Mouse (Mus musculus) cerebellum, adult 11 months (tissue): ENCODE data around the gene Vps52.
"Not testable (repeated sequence)": the region's sequence is repeated elsewhere in the genome, so short reads cannot be mapped to it uniquely, and the experiment has no call there.

Experiments
- DNase-seq: peaks from one replicate; pipeline ENCODE4 v3.0.0; 2022

Vps52 gene

GRCm38 (mm10) chr17:33968927-33969326 lies 13.3 kb downstream of the Vps52 start:
- DNase-seq: no peak

- DNase-seq: no peak
Observed at GRCm38 (mm10) chr17:33969394-33969793, 13.8 kb downstream of the Vps52 start.

DNA sequence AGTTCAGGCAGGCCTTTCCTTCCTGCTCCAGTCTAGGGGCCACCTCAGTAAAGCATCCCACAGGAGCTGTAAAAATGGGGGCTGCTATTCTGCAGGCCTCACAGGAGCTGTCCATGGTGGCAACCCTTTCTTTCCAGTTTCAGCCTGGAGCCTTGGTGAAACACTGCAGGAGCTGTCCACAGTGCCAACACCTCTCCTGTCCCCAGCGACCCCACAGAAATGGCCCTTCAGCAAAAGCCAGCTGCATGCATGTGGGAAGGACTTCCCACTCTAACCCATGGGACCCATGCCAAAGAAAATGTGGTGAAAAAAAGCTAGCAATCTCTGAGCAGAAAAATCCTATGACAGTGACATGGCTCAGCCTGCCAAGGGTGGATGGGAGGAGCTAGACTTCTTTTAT lies 17.1 kb downstream of the Vps52 start:
- no peak for DNase-seq

DNA sequence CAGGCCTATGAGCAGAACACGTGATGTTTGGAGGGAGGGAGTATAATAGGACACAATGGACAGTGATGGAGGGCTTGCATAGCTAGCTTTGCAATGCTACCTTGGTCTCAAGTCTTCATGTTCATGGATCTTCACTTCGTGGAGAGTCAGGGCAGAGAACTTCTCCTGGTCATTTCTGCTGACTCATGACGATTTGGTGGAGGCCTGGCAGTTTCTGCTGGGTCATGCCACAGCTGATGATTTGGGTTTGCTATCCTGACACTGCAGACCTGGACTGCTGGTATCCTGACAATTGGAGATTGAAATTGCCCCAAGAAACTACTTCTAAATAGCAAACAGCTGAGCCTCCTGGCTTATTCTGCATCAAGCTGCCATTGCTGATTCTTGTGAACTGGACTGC lies 18.0 kb downstream of the Vps52 start:
- DNase-seq: no peak

- DNase-seq: no peak
Observed at GRCm38 (mm10) chr17:33977861-33978557, 22.4 kb downstream of the Vps52 start.

GRCm38 (mm10) chr17:33978631-33979031 lies 23.0 kb downstream of the Vps52 start:
- peak; percentile 75 for DNase-seq

GRCm38 (mm10) chr17:33979512-33980050 lies 24.0 kb downstream of the Vps52 start:
- no peak for DNase-seq

DNA sequence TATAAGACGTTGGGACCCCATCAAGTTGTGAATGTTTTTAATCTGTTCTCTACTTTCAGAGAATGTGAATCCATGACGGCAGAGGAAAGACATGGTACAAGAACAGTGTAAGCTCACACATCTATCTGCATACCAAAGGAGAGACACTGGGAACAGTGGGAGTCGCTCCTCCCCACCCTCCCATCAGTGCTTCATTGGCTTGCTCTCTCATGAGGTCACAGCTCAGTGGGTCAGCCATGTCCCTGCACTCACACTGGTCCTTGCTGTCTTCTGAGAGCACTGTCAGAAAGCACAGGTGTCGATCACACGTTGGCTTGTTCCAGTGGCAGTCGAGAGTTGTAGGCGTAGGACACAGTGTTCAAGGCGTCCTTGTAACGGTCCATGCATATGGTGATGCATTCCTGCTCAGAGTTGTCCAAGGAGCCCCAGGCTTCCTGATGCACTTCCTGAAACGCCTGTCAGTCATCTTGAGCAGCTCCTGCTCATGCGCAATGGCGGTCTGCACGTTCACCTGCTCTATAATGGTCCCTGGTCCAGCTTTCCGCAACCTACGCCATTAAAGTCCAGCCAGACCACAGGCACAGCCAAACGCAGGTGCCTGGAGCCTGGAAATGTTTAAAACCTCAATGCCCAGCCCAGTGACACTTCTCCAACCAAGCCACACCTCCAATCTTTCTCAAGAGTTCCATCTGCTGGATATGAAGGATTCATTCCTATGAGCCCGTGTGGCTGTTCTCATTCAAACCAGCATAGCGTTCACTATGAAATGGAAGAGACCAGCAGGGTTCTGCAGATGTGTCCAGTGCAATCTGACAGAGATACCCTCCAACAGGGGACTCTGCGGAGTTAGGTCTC lies 24.8 kb downstream of the Vps52 start:
- no peak for DNase-seq

- DNase-seq: peak; percentile 87
Observed at GRCm38 (mm10) chr17:33981192-33981909, 25.7 kb downstream of the Vps52 start.

- peak; percentile 64 for DNase-seq
Observed at GRCm38 (mm10) chr17:33982136-33982535, 26.5 kb downstream of the Vps52 start.

GRCm38 (mm10) chr17:33991788-33992664 lies 36.4 kb downstream of the Vps52 start:
- peak; percentile 45 for DNase-seq

- no peak for DNase-seq
Observed at GRCm38 (mm10) chr17:33994959-33995358, 39.3 kb downstream of the Vps52 start.

DNA sequence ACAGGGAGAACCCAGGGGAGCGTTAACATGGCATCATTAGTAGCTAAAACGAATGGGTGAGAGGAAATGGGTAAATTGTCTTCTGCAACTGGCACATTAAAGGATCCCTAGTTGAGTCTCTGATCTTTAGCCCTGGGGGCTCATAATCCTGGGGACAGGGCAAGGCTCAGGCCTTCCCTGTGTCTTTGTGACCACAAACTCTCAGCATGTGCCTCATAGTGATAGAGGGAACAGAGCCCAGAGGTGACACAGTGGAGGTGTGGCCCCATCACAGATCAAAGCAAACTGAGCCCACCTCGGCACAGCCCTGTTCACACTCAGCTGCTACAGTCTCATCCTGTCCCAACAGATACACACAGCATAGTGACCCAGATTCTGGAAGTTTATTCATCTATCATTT lies 40.0 kb downstream of the Vps52 start:
- no peak for DNase-seq

GRCm38 (mm10) chr17:33997025-33997424 lies 41.4 kb downstream of the Vps52 start:
- not testable (repeated sequence) for DNase-seq

DNA sequence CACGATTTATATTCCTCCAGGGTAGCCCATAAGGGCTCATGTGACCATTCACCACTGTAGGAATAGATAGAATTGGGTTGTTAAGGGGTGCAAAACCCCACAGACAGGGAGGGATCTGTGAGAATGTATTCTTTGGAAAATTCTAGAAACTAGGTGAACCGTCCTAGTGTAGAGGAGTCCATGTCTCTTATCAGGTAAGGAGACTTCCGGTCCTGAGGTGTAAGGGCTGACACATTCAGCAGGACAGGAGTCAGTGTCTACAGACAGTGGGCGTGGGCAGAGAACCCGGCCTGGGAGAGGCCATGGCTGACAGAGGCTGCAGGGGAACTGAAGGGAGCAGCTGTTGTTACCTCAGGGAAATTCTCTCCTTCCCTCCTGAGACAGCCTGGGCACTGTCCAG lies 43.1 kb downstream of the Vps52 start:
- DNase-seq: not testable (repeated sequence)

DNA sequence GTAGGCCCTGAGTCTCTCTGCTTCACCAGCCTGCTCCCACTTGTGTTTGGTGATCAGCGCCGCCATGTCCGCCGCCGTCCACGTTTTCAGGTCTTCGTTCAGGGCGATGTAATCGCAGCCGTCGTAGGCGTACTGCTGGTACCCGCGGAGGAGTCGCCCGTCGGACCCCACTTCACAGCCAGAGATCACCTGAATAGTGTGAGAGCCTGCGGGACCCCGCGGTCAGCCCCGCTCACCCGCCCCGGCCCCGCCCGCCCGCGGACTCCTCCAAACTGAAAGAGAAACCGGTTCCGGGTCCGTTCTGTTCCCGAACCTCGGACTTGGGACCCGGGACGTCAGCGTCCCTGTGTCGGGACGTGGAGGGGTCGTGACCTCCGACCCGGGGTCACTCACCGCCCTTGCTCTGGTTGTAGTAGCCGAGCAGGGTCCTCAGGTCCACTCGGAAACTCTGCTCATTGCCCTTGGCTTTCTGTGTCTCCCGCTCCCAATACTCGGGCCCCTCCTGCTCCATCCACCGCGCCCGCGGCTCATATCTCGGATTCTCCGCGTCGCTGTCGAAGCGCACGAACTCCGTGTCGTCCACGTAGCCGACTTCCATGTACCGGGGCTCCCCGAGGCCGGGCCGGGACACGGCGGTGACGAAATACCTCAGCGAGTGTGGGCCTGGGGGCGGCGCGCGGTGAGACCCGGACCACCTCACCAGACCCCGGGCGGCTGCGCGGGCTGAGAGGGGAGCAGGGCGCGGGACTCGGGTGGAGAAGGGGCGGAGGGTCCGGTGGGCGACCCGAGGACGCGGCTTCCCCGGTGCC lies 43.9 kb downstream of the Vps52 start:
- DNase-seq: no peak

GRCm38 (mm10) chr17:34000150-34000537 lies 44.5 kb downstream of the Vps52 start, which contains the start of gene H2-K1:
Gene H2-K1, minus strand, starts transcription at chr17:34000347.
- peak; percentile 53 for DNase-seq

- not testable (repeated sequence) for DNase-seq
Observed at GRCm38 (mm10) chr17:34000796-34001195, 45.2 kb downstream of the Vps52 start.

GRCm38 (mm10) chr17:34003426-34003825 lies 47.8 kb downstream of the Vps52 start:
- DNase-seq: no peak

- DNase-seq: no peak
Observed at GRCm38 (mm10) chr17:34006570-34006969, 51.0 kb downstream of the Vps52 start.

DNA sequence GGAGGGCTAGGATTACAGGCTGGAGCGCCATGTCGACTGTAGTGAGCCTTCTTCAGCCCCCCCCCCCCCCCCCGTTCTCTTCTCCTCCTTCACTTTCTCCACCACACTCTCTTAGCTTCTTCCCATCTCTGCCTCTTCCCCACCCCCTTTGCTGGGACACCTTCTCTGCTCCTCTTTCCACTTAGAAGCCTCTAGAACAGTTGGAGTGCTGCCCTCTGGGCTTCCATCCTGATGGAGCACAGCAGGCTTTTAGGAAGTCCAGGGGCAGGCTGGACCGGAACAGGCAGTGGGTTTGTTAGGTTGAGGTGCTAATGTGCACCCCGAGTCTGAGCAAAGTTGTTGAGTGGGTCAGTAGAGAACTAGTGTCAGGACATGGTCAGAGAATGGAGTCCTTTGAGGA lies 54.5 kb downstream of the Vps52 start:
- DNase-seq: no peak
